Mouse (Mus musculus) neural tube, embryonic 14.5 days (tissue): ENCODE results near the gene Aldh16a1. TPM values are rescaled to one million over a fixed set of nuclear protein-coding genes. Genes with fewer than 3 reads are reported as not detected.

Experiments used
- ATAC-seq: fragments of 200-750 bp; cut with Nextera tagmentation; 2 replicates; pipeline ENCODE4 v1.8.0; 2017; ENCODE audit warnings: low read depth, mild to moderate bottlenecking, moderate TSS enrichment, moderate library complexity
- H3K27ac ChIP-seq: fragments of 300-500 bp; sonication (generic); 2 replicates; pipeline ENCODE4 v1.5.1; 2014; ENCODE audit warnings: low read depth, mild to moderate bottlenecking, control low read depth, low read length, moderate library complexity, mixed read lengths
- H3K27me3 ChIP-seq: fragments of 300-500 bp; sonication (generic); 2 replicates; pipeline ENCODE4 v1.6.1; 2014; ENCODE audit warnings: low read length; ENCODE audit not compliant: control insufficient read depth, insufficient read depth
- H3K36me3 ChIP-seq: fragments of 300-500 bp; sonication (generic); 2 replicates; pipeline ENCODE4 v1.6.1; 2014; ENCODE audit warnings: low read length, mixed read lengths; ENCODE audit not compliant: control insufficient read depth, insufficient read depth
- H3K4me1 ChIP-seq: fragments of 300-500 bp; sonication (generic); 2 replicates; pipeline ENCODE4 v1.6.1; 2014; ENCODE audit warnings: low read length; ENCODE audit not compliant: control insufficient read depth, insufficient read depth
- H3K4me2 ChIP-seq: fragments of 300-500 bp; sonication (generic); 2 replicates; pipeline ENCODE4 v1.6.1; 2014; ENCODE audit warnings: mild to moderate bottlenecking, low read depth, low read length, control low read depth
- H3K4me3 ChIP-seq: fragments of 300-500 bp; sonication (generic); 2 replicates; pipeline ENCODE4 v1.5.1; 2014; ENCODE audit warnings: low read depth, low read length, control low read depth, mixed read lengths
- H3K9ac ChIP-seq: fragments of 300-500 bp; sonication (generic); replicated peaks from 2 replicates; pipeline ENCODE4 v1.6.1; 2014; ENCODE audit warnings: low read depth, mild to moderate bottlenecking, control low read depth, low read length, mixed read lengths
- H3K9me3 ChIP-seq: fragments of 300-500 bp; sonication (generic); 2 replicates; pipeline ENCODE4 v1.6.1; 2016; ENCODE audit warnings: low read length; ENCODE audit not compliant: control insufficient read depth
- WGBS: fragments of 180-500 bp; shearing (Covaris S2); extraction: QIAGEN DNeasy Blood & Tissue Kit; methylation state at CpG from one replicate; pipeline ENCODE4 v1.1.7; 2014; 5-methylcytosine and 5-hydroxymethylcytosine counted together
- polyA plus RNA-seq: library from polyadenylated mRNA; unstranded; fragments of >200 nt; fragmentation: Nextera tagmentation; extraction: Ambion mirVana; gene quantifications from 2 replicates; pipeline ENCODE4 v1.2.1, GENCODE M21; 2014

Gene Aldh16a1
- polyA plus RNA-seq, 1 experiment from 2014 or later: 16.9 TPM

DNA sequence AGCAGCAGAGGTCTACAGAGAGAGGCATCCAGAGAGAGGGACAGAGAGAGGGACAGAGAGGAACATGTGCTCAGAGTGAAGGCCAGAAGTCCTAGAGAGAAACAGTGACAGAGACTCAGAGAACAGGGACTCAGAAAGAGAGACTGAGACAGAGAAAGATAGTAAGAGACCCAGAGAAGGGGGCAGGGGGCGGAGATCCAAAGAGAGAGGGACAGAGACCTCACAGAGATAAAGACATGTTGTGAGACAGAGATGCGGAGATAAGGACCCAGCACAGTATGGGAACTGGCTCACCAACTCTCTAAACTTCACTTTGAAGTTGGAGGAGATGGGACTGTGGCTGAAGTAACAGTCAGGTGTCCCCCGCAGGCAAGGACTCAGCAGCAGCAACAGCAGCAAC, 19.0 kb downstream of the Aldh16a1 start:
- Histone ChIP-seq H3K36me3 (no peaks in the 10 kb centered on the region), H3K9me3 (no peaks in the 10 kb centered on the region), H3K4me3 (no peak overlapping the region), H3K4me1 (no peaks in the 10 kb centered on the region), H3K27ac (no peak overlapping the region), H3K9ac (no peak overlapping the region), H3K4me2 (0 out of 2 replicates have a peak overlapping the region, but pooled peaks have one; percentile 62), H3K27me3 (peaks cover 2% of the 10 kb centered on the region; the same call in 1 of the 2 replicates)
- no peak for ATAC-seq
- WGBS: 82% methylated on average over 3 of the region's 3 CpGs

DNA sequence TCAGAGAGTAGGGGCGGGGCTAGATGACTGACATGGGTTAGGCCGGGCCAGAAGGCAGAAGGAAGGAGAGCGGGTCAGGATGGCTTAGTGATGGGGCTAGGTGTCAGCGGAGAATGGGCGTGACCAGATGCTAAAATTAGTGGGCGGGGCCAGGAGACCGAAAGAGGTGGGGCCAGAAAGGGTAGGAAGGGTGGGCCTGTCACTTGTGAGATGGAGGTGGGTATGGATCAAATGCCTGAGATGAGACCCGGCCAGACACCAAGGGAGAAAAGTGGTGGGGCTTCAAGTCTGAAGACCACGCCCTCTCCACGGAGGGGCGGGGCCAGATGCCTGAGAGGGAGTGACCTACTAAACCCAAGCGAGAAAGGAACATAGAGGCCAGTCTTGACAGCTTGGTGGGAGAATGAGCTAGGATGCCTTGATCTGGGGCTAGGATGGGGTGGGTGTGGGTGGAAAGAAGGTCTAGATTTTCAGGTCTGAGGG, 19.8 kb downstream of the Aldh16a1 start:
- Histone ChIP-seq H3K27ac (no peak overlapping the region), H3K4me1 (no peaks in the 10 kb centered on the region), H3K9me3 (no peaks in the 10 kb centered on the region), H3K36me3 (no peaks in the 10 kb centered on the region), H3K4me3 (no peak overlapping the region), H3K4me2 (no peak overlapping the region), H3K9ac (no peak overlapping the region), H3K27me3 (peaks cover 2% of the 10 kb centered on the region; the same call in 1 of the 2 replicates)
- WGBS: 16% methylated on average over 12 of the region's 12 CpGs
- no peak for ATAC-seq

DNA sequence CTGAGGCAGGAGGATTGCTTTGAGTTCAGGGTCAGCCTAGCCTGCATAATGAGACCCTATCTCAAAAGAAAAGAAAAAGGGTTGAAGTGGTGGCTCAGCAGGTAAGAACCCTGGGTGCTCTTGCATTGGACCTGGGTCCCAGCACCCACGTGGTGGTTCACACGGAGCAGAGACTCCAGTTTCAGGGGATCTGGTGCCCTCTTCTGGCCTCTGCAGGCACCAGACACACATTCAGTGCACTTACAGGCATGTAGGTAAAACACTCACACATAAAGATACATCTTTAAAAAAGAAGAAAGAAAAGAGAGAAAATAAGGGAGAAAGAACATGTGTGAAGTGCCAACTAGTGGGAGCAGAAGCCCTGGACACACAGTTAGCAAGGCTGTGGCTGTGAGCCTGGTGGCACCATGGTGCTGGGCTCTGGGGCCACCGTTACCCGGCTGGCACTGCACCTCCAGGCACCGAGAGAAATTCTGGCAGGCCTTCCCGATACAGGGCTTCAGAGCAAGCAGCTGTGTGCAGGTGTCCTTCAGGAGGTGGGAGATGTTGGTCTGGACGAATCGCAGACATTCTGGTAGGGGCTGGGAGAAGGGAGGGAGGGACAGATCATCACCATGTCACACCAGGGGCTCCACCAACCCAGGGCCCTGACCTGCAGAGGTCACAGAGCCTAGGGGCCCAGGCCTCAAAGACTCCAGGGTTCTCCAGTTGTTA, 20.8 kb downstream of the Aldh16a1 start:
- Histone ChIP-seq H3K27me3 (peaks cover 2% of the 10 kb centered on the region; the same call in 1 of the 2 replicates), H3K4me1 (no peaks in the 10 kb centered on the region), H3K9me3 (no peaks in the 10 kb centered on the region), H3K4me2 (no peak overlapping the region), H3K4me3 (no peak overlapping the region), H3K27ac (no peak overlapping the region), H3K36me3 (no peaks in the 10 kb centered on the region), H3K9ac (no peak overlapping the region)
- 80% methylated on average over 8 of the region's 8 CpGs for WGBS
- no peak for ATAC-seq

DNA sequence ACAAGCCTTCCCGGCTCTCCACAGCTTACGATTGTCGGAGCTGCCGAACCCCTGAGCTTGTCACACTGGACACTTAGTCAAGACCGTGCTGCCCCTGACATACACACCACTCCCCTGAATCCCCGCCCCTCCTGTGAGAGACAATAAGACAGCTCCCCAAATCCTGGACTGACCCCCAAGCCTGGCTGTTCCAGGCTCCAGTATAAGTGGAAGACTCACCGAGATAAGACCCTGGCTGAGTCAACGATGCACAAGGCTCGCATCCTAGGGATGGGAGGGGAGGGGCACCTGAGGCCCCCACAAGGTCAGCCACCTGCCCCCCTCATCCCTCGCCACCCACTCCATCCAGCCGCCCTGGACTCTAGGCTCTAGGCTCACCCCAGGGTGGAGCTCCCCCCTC, 22.5 kb downstream of the Aldh16a1 start:
- peaks cover 7% of the 10 kb centered on the region for H3K4me1 ChIP-seq
- peaks cover 6% of the 10 kb centered on the region for H3K36me3 ChIP-seq
- no peak overlapping the region for H3K4me2 ChIP-seq
- no peak overlapping the region for H3K9ac ChIP-seq
- ATAC-seq: no peak
- no peaks in the 10 kb centered on the region for H3K9me3 ChIP-seq
- H3K4me3 ChIP-seq: no peak overlapping the region
- no peak overlapping the region for H3K27ac ChIP-seq
- WGBS: 81% methylated on average over 11 of the region's 11 CpGs
- H3K27me3 ChIP-seq: no peaks in the 10 kb centered on the region; the same call in 1 of the 2 replicates

DNA sequence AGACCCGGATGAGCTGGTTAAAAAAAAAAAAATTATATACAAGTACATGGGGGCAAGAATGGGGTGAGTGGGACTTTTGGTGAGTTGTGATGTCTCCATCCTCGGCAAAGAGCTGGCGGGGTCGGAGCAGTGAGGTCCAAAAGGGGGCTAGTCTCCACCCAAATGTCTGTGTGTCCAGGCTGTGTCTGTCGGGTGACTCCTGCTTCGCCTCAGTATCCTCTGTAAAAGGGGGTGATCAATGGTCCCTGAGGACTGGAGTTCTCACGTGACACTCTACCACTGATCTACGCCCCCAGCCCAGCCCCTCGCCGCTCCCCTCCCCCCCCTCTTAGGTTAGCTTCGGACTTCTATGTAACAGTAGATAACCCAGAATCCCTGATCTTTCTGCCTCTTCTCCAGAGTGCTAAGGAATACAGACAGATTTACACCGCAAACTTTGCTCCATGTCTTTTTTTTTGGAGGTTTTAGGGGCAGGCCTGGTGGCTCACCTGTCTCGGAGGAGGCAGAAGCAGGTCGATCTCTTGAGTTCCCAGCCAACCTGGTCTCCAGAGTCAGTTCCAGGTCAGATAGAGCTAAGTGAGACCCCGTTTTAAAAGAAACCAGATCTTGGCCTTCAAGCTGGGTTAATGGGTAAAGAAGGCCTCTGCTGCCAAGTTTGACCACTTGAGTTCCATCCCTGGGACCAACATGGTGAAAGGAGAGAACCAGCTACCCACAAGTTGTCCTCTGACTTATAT, 24.4 kb downstream of the Aldh16a1 start:
- peaks cover 25% of the 10 kb centered on the region for H3K36me3 ChIP-seq
- no peak for ATAC-seq
- no peak overlapping the region for H3K9ac ChIP-seq
- peaks cover 15% of the 10 kb centered on the region for H3K4me1 ChIP-seq
- H3K4me2 ChIP-seq: peak overlapping the region; percentile 50
- no peaks in the 10 kb centered on the region; the same call in 1 of the 2 replicates for H3K27me3 ChIP-seq
- peak overlapping the region; percentile 92; the same call in 1 of the 2 replicates for H3K27ac ChIP-seq
- H3K9me3 ChIP-seq: no peaks in the 10 kb centered on the region
- peak overlapping the region; percentile 35 for H3K4me3 ChIP-seq
- 53% methylated on average over 15 of the region's 15 CpGs for WGBS

DNA sequence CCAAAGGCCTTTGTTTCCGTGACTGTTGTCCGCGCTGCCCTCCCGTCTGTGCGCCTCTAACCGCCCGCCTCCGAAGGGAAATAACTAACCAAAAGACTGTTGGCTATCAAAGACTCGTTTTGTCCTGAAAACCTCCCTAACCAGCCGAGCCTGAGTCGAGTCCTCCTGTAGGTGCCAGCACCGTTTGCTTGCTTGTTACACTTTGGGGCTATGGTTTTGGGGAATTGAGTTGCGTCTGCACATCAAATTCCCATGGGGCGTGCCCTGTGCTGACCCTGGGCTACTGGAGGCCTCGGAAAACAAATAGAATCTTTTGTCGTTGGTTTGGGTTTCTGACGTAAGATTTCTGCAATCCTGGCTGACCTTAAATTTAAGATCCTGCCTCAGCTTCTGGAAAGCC, 25.1 kb downstream of the Aldh16a1 start:
- H3K9me3 ChIP-seq: no peaks in the 10 kb centered on the region
- peak overlapping the region; percentile 92 for H3K27ac ChIP-seq
- ATAC-seq: no peak
- H3K36me3 ChIP-seq: peaks cover 25% of the 10 kb centered on the region
- no peaks in the 10 kb centered on the region; the same call in 1 of the 2 replicates for H3K27me3 ChIP-seq
- peak overlapping the region; percentile 51 for H3K9ac ChIP-seq
- H3K4me3 ChIP-seq: peak overlapping the region; percentile 35
- peaks cover 18% of the 10 kb centered on the region for H3K4me1 ChIP-seq
- peak overlapping the region; percentile 50 for H3K4me2 ChIP-seq
- WGBS: under 1% methylated on average over 17 of the region's 17 CpGs

DNA sequence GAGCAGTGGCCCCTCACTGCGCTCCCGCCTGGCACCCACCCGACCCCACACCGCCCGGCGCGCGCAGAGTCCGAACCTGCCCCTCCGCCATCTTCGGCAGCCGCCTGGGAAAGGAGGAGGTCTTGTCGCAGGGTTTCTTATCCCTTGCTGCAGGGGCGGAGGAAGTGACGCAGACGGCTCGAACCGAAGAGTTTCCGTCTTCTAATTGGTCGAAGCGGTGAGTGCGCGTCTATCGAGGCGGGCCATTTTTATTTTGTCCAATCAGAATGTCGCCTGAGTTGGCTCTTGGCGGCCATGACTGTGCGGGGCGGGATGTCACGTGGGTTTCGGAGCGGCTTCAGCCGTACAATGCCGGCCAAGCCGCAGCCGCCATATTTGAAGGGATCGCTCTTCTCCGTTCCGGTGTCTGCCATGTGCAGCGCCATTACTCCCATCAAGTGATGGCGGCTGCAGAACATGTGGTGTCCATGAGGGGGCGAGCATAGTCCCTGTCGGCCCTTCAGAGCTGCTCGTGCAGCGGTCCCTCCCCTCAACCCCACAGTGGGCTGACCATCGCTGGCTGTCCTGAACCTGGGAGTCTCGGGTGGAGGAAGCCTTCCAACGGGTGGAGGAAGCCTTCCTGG, 25.6 kb downstream of the Aldh16a1 start, which contains the start of gene Rpl13a:
Rpl13a (minus strand) TSS at position 138 of the 623 bp plus-strand sequence.
- peak within 1 kb of the TSS; percentile 97 for H3K9ac ChIP-seq
- H3K4me2 ChIP-seq: peak within 1 kb of the TSS; percentile 77
- peaks cover 25% of the 10 kb centered on the region for H3K36me3 ChIP-seq
- H3K27ac ChIP-seq: peak within 1 kb of the TSS; percentile 92
- WGBS: under 1% methylated on average over 48 of the region's 48 CpGs
- peak; percentile 92 for ATAC-seq
- H3K9me3 ChIP-seq: no peaks in the 10 kb centered on the region
- H3K27me3 ChIP-seq: no peaks in the 10 kb centered on the region; the same call in 1 of the 2 replicates
- peaks cover 18% of the 10 kb centered on the region for H3K4me1 ChIP-seq
- H3K4me3 ChIP-seq: peak within 1 kb of the TSS; percentile 94

DNA sequence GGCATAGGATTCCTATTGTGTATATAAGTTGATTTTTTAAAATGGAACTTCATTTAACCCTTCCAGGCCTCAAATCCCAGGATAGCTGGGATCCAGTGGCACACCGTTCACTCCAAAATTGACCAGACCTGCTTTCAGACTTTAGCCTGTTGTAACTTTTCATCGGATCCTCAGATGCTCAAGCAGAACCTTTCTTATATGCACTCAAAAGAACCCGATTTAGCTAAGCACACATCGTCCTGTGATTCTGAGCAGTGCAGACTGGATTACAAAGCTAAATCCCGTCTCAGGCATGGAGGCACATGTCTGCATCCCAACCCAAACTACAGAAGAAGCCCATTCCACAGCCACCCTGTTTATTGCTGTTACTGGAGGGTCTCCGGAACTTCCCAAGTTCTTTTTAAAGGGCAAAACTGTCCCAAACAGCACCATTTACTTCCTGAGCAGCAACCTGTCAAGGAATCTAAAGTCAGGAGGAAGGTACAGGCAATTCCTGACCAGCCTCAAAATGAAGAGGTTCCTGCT, 26.6 kb downstream of the Aldh16a1 start:
- H3K4me3 ChIP-seq: peak overlapping the region; percentile 94
- H3K4me2 ChIP-seq: peak overlapping the region; percentile 77
- WGBS: 1% methylated on average over 6 of the region's 6 CpGs
- no peaks in the 10 kb centered on the region; the same call in 1 of the 2 replicates for H3K27me3 ChIP-seq
- peak overlapping the region; percentile 86 for H3K27ac ChIP-seq
- peaks cover 24% of the 10 kb centered on the region for H3K4me1 ChIP-seq
- H3K9ac ChIP-seq: peak overlapping the region; percentile 97
- H3K9me3 ChIP-seq: no peaks in the 10 kb centered on the region
- peaks cover 27% of the 10 kb centered on the region for H3K36me3 ChIP-seq
- ATAC-seq: no peak
